Mouse (Mus musculus) olfactory bulb, adult 2 months (tissue): ENCODE measurements around the gene Zfp867.

Experiments used
- CTCF ChIP-seq: fragments of 200-500 bp; IDR thresholded peaks from 2 replicates; pipeline ENCODE4 v1.5.1; 2012; ENCODE audit warnings: low read depth, mild to moderate bottlenecking, low read length, moderate library complexity; ENCODE audit not compliant: insufficient read depth
- POLR2A ChIP-seq: fragments of 200-500 bp; IDR thresholded peaks from 2 replicates; pipeline ENCODE4 v1.6.1; 2012; ENCODE audit warnings: mild to moderate bottlenecking, low read depth, low read length, moderate library complexity; ENCODE audit not compliant: insufficient read depth

DNA sequence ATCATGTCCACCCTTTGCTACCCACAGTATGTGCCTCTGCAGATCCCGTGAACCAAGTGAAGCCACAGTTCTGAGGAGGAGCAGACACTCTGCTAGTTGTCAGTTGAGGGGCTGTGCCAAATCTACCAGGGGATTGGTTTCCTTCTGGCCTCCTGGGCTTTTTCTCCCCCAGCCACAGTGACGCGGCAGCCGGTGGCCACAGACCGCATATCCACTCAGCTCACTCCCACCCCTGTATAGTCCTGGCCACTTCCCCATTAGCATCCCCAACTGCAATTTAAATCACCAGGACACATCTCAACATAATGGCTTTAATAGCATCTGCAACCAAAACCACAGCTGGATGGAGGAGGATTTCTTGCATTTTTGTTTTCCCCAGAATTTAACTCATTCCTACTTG is 53.6 kb downstream of the Zfp867 start:
- TF ChIP-seq POLR2A (no peak), CTCF (no peak)
